Mouse (Mus musculus) frontal cortex, postnatal 36 days (tissue): ENCODE measurements around the gene Krt15.

ENCODE experiments used
- DNase-seq, 2 experiments: peaks; one replicate each; pipeline ENCODE4 v3.0.0; 2022; ENCODE audit warnings: low spot score in 2 of 2

The Krt15 gene

DNA sequence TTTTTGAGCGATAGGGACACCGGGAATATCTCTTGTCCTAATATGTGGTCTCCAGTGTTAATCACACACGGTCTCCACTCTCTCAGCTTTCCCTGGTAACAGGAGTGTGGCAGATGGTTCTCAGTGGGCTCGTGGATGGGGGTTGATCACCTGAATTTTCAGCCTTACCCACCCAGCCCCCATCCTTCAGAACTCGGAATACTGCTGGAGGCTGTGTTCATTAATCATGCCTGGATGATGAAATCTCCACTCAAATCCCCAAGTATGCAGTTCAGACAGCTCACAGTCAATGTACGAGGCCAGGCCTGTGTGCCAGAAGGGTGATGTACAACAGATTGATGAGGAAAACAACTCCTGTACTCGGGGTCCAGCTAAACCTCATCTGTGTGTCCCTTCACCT lies 10.8 kb downstream of the Krt15 start:
- DNase-seq, result no peak

- DNase-seq, result no peak
Measured at GRCm38 (mm10) chr11:100121466-100121865, 14.3 kb downstream of the Krt15 start, which contains the start of gene Krt13. Krt13 (minus strand) TSS chr11:100121566.

- DNase-seq, result no peak
Measured at GRCm38 (mm10) chr11:100120331-100120730, 15.4 kb downstream of the Krt15 start.

DNA sequence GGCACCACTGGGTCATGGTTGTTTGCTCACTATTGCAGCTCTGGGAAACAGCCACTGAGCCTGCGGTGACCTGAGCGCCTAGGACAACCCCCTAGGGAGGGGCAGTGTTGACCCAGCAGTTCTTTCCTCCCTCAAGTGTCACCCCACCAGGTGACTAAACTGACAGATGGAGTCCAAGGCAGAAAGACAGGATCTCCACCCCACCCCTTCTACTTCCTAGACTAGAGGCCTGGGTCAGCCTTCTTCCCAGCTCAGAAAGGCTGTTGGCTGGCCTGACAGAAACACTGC lies 22.0 kb downstream of the Krt15 start:
- no peak for DNase-seq

DNA sequence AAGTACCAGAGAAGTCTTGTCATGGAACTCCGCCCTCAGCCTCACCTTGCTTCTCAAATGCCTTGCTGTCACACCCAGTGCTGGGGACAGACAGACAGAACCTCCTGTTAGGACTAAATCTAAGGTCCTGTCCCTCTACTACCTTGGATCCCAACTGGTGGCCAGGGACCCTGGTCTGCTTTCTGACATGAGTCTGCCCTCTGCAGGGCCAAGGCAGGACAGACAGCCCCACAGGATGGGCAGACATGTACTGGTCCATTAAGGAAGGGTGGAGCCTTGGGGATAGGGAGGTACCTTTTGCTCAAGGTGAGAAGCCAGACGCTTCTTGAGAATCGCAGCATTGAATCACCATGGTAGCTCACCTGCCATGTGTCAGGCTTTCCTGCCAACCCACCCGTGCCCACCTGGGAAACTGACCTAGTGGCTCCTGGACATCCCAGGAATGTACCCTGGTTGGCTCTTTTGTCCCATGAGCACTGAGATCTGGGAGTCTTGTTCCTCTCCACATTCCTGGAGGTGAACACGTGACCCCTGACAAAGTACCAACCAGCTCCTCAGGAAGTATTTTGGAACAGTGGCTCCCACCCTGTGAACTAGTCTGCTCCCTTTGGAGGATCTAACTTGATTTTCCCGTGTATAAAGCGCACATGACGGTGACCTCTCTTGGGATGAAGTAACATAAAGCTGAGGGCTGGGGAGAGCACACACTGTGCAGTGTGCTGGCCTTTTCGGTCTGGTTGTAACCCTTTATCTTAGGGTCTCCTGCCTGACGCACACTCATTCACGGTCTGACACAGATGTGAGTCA lies 22.6 kb downstream of the Krt15 start:
- no peak for DNase-seq

- no peak for DNase-seq
Measured at GRCm38 (mm10) chr11:100105576-100106122, 30.1 kb downstream of the Krt15 start, which contains the start of gene Krt36. Krt36 (minus strand) TSS chr11:100105626.

DNA sequence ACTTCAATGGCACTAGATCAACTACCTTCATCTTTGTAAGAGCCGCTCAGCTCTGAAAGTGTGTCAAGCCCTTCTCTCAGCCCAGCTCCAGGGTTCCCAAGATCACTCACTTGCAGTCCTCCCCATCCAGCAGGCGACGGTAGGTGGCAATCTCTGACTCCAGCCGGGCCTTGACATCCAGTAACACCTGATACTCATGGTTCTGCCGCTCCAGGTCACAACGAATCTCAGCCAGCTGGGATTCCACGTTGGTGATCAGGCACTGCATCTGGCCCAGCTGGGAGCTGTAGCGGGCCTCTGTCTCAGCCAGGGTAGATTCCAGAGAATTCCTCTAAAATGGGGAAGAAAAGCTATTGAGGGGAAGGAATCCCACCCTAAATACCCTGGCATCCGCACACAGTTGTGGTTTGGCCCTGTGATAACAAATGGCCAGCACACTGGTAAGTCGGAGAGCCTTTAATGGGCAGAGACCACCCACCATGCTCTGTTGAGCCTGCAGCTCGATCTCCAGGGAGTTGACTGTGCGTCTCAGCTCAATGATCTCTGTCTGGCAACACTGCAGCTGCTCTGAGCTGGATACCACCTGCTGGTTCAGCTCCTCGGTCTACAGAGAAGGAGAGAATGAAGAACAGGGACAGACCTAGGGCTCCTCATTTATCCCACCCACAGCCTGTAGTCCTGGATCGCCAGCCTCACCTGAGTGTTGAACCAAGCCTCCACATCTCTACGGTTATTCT lies 32.9 kb downstream of the Krt15 start:
- no peak for DNase-seq

DNA sequence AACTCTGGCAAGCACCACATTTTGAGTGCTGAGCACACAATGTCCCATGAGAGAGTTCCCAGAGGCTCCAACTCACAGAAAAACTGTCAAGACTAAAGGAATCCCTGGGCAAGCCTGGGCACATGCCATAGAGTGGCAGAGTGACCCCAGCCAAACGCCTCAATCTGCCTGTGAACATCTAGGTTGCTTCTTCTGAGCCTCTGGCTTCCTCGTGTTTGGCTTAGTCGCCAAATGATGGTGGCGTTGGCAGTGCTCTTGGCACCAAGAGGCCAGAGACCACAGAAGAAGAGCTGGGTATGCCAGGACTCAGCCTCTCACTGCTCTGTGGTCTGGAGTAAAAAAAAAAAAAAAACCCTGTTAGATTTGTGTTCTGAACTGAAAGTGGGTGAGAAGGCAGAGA lies 35.3 kb downstream of the Krt15 start:
- DNase-seq, result no peak

DNA sequence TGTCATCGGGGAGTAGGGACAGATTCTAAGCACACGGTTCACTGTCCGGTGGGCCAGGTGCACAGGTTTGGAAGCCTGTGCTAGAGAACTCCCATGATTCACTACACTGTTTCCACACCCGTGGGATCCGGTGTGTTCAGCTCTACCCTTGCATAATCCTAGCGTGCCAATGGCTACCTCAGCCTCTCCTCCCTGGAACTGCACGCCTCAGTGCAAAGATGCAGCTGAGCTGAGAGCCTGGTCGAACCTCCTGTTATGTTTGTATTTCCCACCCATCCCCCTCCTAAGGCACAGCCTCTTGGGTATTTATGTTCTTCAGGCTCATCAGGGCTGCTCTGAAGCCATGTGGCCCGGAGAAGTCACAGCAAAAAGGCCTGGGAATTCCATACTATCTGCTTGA lies 37.9 kb downstream of the Krt15 start:
- no peak for DNase-seq

- no peak for DNase-seq
Measured at GRCm38 (mm10) chr11:100096141-100096540, 39.6 kb downstream of the Krt15 start, which contains the start of gene Krt35. Krt35 (minus strand) TSS chr11:100096241.

DNA sequence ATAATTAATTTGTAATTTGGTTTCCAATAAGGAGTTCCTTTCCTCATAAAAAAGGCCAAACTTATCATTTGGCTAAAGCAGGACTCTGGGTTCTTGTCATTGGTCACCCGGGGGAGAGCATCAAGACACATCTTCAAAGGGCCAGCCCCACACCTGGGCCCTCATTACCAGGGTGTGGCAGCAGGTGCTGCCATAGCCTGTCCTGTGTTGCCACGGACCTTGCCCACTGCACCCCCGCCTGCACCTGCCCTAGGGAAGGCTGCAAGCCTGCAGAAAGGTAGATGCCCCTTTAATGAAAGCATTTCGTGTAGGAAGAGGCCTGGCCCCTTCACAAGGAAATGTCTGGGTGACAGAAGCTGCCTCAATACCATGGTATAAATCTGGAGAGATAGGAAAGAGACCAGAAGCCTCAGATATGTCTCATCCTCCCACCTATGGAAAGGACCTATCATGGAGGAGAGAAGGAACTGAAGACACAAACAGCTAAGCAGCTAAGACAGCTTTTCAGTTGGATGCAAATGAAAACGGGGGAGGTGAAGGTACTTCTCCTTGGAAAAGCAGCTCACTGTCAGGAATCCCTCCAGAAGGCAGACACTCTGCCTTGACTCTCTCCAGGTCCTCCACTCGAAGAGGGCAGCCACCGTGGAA lies 47.2 kb downstream of the Krt15 start:
- peak; percentile 11 to 12 for DNase-seq

DNA sequence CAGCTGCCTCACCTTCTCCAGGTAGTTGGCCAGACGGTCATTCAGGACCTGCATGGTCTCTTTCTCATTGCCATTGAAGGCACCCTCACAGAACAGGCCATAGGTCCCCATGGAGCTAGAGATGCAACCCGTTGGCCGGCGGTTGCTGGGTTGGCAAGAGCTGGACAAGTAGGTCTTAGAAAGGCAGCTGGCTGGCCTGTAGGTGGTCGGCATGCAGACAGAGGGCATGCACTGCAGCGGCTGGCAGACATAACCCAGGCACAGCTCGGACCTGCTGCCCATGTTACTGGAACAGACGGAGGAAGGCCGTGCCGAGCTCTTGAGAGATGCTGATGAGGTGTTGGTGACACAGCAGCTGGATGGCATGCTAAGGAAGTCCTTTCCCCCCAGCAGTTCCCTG lies 47.9 kb downstream of the Krt15 start, which contains the start of gene Krt32:
Krt32 (minus strand) TSS at position 366 of the 400 bp plus-strand sequence.
- DNase-seq, result no peak
